Mouse (Mus musculus): ENCODE results near the gene Dbi.

Gene Dbi

DNA sequence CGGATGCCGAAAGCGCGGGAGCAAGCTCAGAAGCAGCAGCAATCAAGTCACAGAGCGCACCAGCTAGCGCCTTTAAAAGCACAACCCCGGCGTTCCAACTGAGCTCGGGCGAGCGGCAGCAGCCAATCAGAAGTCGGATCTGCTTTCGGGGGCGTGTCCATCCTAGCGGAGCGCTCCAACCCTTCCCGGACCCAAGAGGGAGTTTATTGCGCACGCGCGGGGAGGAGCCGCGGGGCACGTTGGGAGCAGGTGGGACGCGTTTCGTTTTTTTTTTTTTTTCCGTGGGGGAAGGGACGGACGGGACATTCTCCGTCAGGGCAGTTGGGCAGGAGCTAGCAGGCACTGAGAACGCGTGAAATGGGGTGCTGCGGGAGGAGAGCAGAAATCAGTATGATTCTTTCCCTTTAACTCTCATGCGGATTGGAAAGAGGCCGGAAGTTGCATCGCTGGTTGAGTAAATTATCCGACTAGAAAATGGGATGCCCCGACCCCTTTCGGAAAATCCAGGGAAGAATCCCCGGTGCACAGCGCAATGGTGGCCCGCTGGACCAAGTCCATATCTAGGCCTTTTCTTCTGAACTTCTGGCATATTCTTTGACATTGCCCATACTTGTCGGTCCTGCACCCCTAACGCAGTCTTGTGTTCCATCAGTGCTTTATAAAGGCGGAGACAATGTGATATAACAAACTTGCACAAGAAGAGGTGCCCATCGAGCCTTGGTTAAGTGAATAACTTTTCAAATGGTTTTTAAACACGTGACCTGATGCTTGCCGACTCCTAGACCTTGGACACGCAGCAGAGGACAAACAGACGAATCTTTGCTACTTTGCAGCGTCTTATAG lies at the start of gene Dbi, which contains the start of gene 3110009E18Rik:
Gene Dbi, minus strand, starts transcription at position 110 of the 843 bp plus-strand sequence.
Gene 3110009E18Rik, plus strand, starts transcription at position 219 of the 843 bp plus-strand sequence.
- DNase-seq = peak; percentile 99

DNA sequence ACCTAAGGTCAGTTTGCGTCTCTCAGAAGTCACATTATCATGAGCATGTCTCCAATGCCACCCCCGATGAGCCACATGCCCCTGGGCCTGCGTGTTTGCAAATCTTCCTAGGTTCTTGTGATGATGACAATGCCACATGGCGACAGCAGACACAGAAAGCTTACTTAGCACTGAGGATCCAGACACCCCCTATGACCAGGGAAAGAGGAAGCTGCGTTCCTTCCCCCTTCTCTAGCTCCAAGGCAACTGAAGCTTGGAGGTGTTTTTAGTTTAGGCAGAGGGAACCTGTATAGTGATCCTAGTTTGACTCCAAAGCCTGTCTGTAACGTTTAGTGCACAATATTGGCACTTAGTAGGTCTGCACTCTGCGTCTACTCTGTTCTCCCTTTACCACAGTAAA lies 49.4 kb upstream of the Dbi start:
- DNase-seq = no peak

DNA sequence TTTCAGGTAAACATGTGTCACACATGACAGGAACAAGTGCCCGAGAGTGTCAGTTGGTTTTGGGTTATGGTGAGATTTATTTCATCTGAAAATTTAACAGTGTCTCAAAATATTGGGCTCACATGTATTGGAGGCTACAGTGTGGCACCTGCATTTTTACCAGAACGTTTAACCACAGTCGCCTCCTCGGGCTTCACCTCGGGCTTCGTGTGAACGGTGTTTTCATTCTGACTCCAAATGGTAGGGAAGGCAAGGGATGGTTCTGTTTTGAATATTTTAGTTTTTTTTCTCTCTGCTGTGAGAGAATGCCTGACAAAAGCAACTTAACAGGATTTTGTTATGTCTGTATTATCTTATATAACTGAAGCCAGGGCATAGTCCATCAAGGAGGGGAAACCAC lies 47.8 kb upstream of the Dbi start:
- no peak for DNase-seq

DNA sequence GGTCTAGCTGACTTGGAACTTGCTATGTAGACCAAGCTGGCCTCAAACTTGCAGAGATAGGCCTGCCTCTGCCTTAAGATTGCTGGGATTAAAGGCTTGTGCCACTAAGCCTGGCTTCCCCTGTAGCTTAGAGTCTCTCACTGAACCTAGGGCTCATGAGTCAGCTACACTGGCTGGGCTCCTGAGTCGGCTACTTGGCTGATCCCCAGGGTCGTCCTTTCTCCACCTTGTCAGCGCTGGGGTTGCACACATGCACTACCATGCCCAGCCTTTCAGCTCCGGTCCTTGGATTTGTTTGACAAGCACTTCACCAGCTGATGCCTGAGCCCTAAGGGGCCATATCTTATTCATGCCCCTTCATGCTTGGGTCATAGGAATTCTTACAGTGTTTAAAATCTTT lies 47.1 kb upstream of the Dbi start:
- DNase-seq = no peak

DNA sequence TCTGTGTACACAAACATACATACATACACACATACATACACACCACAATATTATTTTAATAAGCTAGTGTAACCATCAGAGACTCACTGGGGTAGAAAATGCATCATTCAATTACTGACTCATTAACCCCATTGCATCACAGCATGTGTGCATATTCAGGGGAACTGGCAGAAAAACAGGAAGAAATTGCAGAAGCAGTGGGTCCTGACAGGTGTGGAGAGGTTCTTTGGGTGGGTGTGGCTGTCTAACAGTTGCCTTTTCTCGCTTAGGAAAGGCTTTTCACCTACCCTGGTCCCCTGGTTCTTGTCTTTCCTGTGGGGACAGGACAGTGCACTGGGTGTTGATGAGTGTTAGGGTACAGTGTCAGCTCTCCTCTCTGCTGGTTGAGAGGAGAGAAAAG lies 41.7 kb upstream of the Dbi start:
- DNase-seq = no peak

DNA sequence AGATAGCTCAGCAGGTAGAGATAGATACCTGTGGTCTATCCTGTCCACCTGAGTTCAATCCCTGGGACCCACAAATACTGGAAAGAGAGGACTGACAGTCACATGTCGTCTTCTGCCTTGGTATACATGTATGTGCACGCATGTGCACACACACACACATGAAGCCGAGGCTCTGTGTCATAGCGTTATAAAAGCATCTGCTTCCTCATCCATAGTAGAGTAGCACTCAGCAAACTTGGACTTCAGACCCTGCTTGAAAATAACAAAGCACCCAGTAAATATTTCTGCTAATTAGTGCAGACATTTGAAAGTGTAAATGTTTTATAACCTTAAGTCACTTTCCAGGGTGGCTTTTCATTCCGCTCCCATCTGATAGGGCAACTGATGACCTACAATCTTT lies 40.6 kb upstream of the Dbi start:
- DNase-seq = no peak

DNA sequence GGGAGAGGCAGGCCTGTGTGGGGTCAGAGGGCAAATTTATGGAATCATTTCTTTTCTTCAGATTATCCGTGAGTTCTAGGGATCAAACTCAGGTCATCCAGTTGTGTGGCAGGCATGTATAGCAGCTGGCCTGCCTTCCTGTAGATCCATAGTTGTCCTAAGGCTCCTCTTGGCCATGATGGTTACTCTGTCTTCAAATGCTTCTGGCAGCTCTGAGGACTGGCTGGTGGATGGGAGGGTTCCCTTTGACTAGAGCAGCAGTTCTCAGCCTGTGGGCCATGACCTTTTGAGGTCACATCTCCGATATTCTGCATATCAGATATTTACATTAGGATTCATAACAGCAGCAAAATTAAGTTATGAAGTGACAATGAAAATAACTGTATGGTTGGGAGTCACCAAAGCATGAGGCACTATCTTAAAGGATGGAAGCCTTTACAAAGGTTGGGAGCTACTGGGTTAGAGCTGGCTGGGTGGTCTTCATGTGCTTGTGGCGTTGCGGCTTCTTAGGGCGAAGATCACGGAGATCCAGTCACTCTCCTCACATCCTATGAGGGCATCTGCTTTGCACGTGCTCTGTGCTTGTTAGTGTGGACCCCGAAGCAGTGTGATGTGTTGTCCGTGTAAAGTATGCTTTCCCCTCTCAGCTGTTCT lies 37.7 kb upstream of the Dbi start:
- no peak for DNase-seq

DNA sequence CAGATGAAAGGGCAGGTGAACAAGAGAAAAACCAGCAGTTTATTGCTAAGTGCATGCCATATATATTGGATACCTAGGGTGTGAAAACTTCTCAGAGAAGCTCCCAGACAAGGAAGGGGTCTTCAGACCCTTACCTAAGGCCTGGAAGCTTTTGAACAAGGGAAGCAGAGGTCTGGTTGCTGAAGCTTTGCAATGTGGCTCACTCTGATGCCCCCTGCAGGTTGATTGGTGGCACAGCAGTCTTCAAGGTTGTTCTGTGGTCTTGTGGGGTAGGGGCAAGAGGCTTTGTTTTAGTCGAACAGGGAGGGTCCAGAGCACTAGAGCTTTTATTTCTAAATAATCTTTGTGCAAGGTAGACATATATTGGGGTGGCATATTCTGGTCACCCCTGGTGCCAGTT lies 34.4 kb upstream of the Dbi start:
- no peak for DNase-seq

DNA sequence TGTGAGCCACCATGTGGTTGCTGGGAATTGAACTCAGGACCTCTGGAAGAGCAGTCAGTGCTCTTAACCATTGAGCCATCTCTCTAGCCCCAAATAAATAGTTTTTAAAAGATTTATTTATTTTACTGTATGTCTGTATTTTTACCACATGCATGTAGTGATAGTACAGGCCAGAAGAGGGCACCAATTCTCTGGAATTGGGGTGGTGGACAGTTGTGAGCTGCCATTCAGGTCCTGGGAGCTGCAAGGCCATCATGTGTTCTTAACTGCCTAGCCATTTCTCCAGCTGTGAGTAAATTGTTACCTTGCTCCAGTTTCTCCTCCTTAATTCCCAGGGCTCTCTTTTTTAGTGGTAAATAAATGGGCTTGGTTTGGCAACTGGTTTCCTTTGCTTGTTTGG lies 33.4 kb upstream of the Dbi start:
- DNase-seq = peak; percentile 45

DNA sequence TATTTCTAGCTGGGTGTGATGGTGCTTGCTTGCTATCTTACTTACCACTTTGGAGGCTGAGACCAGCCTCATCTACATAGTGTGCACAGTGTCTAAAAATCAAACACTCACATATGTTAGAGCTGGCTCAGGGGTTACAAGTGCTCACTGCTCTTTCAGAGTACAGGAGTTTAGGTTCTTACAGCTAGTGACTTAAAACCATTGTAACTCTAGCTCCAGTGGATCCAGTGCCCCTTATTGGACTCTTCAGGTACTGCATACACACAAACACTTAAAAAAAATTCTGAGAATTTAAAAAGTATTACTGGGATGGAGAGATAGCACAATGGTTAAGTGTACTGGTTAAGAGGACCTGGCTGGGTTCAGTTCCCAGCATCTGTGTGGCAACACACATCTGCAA lies 26.1 kb upstream of the Dbi start:
- DNase-seq = peak; percentile 13

DNA sequence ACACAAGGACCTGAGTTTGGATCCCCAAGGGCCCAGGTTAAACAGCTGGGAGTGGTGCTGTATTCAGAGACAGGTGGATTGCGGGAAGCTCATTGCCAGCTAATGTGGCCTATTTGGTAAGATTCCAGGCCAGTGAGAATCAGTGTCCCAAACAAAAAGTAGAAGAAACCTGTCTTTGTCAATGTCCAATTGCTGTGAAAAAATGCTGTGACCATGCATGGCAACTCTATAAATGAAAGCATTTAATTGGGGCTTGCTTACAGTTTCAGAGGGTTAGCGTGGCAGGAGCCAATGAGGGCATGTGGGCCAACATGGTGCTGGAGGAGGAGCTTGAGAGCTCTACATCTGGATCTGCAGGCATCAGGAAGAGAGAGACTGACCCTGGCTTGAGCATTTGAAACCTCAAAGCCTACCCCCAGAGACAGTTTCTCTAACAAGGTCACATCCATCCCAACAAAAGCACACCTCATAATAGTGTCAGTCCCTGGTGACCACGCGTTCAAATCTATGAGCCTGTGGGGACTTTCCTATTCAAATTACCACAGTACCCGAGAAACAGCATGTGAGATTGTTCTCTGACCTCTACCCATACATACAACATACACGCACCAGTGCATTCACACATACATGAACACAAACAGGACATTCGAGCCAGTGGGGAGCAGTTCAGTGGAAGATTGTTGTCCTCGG lies 24.8 kb upstream of the Dbi start:
- no peak for DNase-seq

DNA sequence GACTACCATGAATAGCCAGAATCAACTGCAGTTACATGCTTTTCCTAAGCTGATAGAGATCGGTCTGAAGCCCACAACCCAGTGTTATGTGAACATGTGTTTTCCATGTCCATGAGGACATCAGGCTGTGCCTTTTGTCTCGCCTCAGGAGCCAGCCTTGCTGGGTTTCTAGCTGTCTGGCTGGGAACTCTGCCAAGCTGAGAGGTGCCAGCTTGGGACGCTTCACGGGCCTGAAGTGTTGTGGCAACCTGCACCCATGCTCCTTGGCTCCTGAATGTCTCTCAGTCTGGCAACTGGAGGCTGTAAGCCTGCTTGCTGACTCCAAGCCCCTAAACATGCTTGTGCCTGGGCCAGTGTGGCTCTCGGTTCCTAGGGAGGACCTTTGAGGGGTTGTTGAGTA lies 21.7 kb upstream of the Dbi start:
- DNase-seq = peak; percentile 54

DNA sequence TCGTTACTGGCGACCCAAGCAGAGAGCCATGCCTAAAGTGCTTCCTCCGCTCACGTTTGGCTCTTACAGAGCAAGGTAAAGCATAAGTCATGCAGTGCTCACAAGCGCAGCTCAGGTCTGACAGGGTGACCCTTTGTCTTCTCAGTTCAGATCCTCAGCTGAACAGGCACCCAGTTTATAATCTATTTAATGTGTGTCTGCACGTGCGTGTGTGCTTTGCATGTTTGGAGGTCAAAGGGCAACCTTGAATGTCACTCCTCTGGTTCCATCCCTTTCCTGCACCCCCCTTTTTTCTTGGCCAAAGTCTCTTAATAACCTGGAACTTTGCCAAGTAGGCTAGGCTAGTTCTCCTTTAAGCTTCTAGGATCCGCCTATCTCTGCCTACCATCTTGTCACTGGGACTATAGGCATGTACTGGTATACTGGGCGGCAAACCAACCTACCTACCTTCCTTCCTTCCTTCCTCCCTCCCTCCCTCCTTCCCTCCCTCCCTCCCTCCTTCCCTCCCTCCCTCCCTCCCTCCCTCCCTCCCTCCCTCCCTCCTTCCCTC lies 19.3 kb upstream of the Dbi start:
- DNase-seq = no peak

DNA sequence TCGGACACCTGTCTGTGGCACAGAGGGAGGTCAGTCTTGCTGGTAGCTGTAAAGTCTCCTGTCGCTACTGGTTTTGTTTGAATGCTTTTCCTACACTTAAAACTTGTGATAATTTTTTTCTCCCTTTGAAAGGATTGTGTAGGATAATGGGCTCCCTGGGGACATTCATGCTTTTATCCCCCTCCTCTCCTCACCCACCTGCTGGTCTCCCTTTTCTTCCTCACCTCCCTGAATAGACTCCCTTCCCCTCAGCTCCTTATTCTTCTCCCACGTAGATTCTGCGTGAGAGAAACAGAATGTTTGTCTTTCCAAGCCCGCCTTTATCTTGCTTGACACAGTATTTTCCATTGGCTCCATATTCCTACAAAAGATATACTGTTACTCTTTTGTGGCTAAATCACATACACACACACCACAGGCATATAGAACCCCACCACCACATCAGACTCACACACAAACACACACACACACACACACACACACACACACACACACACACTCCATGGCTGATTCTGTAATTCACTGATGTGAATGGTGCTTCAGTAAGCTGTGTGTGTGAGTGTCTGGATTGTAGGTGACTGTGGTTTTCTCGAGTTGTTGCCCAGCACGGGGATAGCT lies 18.2 kb upstream of the Dbi start:
- no peak for DNase-seq

DNA sequence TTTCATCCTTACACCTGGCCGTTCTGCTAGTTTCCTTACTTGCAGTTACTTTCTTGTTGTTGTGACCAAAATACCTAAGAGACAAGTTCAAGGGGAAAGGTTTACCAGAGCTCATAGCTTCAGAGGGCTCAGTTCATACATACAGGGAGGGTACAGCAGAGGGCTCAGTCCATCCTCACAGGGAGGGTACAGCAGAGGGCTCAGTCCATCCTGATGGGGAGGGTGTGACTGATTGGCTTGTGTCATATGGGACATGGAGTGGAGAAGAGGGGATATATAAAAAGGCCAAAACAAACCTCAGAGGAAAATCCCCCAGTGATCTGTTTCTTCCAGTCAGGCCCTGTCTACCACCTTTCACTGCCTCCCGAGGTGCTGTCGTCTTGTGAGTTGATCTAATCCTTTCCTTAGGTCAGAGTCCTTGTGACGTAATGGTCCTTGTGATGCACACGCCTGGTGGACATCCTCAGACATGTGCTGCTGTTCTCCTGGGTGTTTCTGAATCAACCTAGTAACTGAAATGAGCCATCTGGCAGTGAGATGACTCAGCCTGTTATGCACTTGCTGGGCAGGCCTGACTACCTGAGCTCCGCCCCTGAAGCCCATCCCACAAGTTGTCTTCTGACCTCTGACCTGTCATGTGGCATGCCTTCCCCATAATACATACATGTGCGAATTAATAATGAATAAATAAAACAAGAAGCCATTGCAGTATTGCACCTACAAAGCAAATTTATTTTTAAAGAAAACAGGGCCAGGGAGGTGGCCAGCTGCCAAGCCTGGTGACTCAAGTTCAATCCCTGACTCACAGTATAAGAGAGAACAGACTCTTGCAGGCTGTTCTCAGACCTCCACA lies 15.3 kb upstream of the Dbi start:
- no peak for DNase-seq

DNA sequence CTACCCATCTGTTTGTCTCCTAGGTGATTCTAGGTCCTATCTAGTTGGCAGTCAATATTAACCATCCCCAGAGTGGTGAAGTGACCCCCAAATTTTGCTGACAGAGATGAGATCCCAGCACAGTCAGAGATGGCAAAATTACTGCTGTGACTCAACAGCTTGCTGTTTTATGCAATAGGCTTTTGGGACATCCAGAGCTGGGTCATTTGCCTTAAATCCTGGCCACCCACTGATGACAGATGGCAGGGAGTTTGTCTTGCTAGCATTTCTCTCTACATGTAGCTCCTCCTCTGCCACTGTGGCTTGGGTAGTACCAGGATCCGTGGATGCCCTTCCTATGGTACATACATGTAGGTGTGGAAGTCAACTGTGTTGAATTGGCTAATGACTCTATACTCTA lies 11.5 kb upstream of the Dbi start:
- DNase-seq = no peak

DNA sequence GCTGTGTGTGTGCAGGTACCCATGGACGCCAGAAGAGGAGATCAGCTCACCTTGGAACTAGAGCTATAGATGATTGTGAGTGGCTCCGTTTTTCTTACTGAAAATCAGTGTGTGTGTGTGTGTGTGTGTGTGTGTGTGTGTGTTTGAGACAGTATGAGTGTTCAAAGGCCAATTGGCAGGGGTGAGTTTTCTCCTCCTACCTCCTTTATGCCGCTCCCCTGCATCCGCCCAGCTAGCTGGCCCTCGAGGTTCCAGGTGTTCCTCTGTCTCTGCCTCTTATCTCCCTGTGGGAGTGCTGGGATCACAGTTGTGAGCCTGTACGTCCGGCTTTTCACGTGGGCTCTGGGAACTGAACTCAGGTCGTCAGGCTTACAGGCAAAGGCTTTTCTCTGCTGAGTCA lies 5.4 kb upstream of the Dbi start:
- DNase-seq = no peak

DNA sequence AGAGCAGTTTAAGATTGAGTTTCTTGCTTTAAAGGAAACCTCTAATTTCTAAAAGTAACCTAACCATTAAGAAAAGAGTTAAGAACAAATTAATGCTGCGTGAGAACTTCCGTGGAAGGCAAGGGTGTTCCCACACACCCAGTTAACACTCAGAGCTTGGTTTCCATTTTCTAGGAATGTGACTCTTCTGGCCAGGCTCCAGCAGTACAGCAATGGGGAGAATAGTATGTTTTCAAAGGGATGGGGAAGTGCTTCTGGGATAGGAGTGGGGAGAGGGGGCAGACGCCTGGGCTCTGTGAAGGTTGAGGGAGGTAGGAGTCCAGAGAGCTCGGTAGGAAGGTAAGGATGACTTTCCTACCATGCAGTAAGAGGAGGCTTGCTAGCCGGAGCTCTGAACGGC lies 4.6 kb upstream of the Dbi start:
- no peak for DNase-seq

DNA sequence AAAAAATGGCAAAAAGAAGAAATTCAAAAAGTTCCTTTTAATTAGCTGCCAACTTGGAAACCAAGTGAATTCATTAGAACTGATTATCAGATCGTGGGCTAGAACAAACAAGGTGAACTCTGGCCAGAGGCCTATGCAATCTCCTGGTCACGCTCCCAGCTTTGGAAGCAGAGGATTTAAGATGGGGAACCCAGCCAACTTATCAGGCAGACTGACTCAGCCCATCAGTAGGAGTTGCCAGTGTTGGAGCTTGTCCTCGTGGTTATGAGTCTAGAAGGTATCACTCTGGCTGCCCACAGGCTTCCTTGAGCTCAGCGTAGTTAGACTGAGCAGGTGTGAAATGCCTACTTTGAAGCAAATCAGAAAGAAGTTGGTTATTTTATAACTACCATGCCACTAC lies 4.0 kb upstream of the Dbi start:
- DNase-seq = peak; percentile 45

DNA sequence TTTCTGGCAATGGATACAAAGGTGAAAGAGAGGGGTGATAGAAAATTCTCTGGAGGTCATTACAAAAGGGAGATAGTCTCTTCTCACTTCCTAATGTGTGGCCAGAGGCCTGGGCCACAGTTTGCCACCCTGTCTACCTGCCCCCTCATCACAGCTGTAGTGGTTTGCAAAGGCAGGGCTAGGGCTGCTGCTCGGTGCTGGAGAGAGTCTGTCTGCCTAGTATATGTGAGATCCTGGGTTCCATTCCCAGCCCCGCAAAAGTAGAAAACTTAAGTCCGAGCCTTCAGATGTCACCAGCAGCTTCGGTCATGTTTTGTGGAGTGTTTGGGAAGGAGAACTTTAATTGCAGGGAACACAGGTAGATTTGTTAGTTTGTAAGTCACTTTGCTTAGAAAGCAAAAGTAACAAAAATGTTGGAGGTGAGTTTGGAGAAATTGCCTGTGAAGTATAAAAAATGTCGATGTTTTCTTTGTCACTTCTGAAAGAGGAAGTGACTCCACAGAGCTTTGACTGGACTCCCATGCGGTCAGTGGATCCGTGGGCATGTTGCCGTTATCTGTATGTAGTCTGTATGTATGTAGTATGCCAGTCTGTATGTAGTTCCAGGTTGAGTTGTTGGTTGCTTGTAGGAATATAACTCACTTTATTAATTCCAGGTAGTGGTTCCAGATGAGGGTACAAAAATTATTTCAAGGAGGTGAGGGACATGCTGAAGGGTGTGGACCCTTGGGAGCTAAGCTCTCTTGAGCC lies 1.9 kb upstream of the Dbi start:
- no peak for DNase-seq

DNA sequence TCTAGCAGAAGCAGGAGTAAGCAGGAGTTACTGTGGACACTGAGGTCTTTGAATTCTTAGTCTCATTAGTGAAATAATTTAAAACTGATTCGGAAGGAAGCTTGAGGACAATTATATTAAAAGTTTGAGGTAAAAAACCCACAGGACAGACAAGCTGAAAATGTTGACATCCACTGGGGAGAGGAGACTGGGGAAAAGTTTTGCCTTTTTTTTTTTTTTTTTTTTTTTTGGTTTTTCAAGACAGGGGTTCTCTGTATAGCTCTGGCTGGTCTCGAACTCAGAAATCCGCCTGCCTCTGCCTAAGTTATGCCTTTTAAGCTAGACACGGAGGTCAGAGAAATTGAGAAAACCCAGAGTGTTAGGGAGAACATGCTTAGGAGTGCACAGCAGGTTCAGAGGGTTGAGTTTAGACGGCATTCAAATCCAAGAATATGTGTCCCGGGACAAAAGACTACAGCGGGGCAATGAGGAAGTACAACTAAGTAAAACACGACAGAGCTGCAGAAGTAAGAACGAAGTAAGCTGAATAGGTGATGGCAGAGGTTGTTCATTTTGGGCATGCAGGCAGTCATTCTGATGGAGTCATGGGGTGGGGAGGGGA lies 1.2 kb upstream of the Dbi start:
- DNase-seq = no peak

Measured in kidney, postnatal 14 days (tissue).